Mouse (Mus musculus) intestine, embryonic 14.5 days (tissue): ENCODE data around the gene Glod4. TPM values are rescaled to one million over a fixed set of nuclear protein-coding genes. Genes with fewer than 3 reads are reported as not detected.

ENCODE experiments used
- ATAC-seq: fragments of 200-750 bp; cut with Nextera tagmentation; replicated peaks from 2 replicates; pipeline ENCODE4 v1.8.0; 2017; ENCODE audit warnings: low read depth, moderate number of reproducible peaks, moderate TSS enrichment, moderate library complexity; ENCODE audit not compliant: low FRiP score, low TSS enrichment
- DNase-seq: peaks from one replicate; pipeline ENCODE4 v3.0.0-alpha.2; 2018; ENCODE audit warnings: low spot score
- H3K27ac ChIP-seq: fragments of 300-500 bp; sonication (generic); 2 replicates; pipeline ENCODE4 v1.5.1; 2014; ENCODE audit warnings: low read depth, mild to moderate bottlenecking, control low read depth
- H3K27me3 ChIP-seq: fragments of 300-500 bp; sonication (generic); replicated peaks from 2 replicates; pipeline ENCODE4 v1.6.1; 2014; ENCODE audit warnings: low read length, control low read depth; ENCODE audit not compliant: control insufficient read depth, insufficient read depth
- H3K36me3 ChIP-seq: fragments of 300-500 bp; sonication (generic); 2 replicates; pipeline ENCODE4 v1.6.1; 2014; ENCODE audit warnings: low read length, control low read depth; ENCODE audit not compliant: control insufficient read depth, insufficient read depth
- H3K4me1 ChIP-seq: fragments of 300-500 bp; sonication (generic); replicated peaks from 2 replicates; pipeline ENCODE4 v1.6.1; 2014; ENCODE audit warnings: low read length, control low read depth, mixed read lengths; ENCODE audit not compliant: control insufficient read depth, insufficient read depth
- H3K4me2 ChIP-seq: fragments of 300-500 bp; sonication (generic); 2 replicates; pipeline ENCODE4 v1.6.1; 2014; ENCODE audit warnings: low read length
- H3K4me3 ChIP-seq: fragments of 300-500 bp; sonication (generic); 2 replicates; pipeline ENCODE4 v1.5.1; 2014; ENCODE audit warnings: low read depth, low read length, control low read depth, mixed read lengths
- H3K9ac ChIP-seq: fragments of 300-500 bp; sonication (generic); 2 replicates; pipeline ENCODE4 v1.6.1; 2014; ENCODE audit warnings: mild to moderate bottlenecking, low read length
- H3K9me3 ChIP-seq: fragments of 300-500 bp; sonication (generic); 2 replicates; pipeline ENCODE4 v1.6.1; 2016; ENCODE audit warnings: low read length, control low read depth; ENCODE audit not compliant: control insufficient read depth
- WGBS: fragments of 180-500 bp; shearing (Covaris S2); extraction: QIAGEN DNeasy Blood & Tissue Kit; methylation state at CpG from one replicate; pipeline ENCODE4 v1.1.7; 2014; 5-methylcytosine and 5-hydroxymethylcytosine counted together
- polyA plus RNA-seq: library from polyadenylated mRNA; unstranded; fragments of >200 nt; fragmentation: Nextera tagmentation; extraction: Ambion mirVana; gene quantifications from 2 replicates; pipeline ENCODE4 v1.2.1, GENCODE M21; 2014

Gene Glod4
- polyA plus RNA-seq, 1 experiment from 2014 or later, result 147 TPM

DNA sequence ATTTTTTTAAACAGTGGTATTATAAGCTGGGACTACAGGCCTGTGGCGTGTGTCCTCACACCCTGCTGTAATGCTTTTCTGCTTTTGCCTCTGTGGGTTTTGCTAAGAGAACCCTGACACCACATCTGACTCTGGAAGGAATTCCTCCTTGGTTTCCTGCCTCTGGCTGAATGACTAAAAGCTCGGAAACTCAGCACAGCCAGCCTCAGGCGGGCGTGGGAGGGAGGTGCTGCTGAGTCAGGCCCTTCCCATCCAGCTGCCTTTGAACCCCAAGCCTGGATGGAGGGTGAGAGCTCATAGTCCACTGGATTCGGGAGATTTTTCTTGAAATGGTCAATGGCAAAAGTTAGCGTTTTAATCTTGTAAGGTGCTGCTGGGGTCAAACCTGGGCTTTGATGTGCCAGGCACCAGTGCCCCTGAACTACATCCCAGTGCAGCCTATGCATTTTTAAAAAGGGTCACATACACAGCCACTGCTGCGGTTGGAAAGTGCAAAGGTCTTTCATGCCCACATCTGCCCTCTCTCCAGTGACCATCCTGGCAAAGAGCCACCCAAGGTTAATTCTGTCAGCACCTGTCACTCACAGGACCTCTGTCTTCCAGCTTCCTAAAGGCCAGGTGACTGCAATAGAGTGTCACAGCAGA lies 42.0 kb upstream of the Glod4 start:
- Histone ChIP-seq H3K4me1 (peaks cover 22% of the 10 kb centered on the region), H3K9me3 (no peaks in the 10 kb centered on the region), H3K27ac (no peak overlapping the region), H3K4me3 (no peak overlapping the region), H3K27me3 (no peaks in the 10 kb centered on the region), H3K9ac (no peak overlapping the region), H3K36me3 (no peaks in the 10 kb centered on the region), H3K4me2 (no peak overlapping the region)
- DNase-seq (no peak), ATAC-seq (no peak)
- WGBS, result 47% methylated on average over 7 of the region's 7 CpGs

DNA sequence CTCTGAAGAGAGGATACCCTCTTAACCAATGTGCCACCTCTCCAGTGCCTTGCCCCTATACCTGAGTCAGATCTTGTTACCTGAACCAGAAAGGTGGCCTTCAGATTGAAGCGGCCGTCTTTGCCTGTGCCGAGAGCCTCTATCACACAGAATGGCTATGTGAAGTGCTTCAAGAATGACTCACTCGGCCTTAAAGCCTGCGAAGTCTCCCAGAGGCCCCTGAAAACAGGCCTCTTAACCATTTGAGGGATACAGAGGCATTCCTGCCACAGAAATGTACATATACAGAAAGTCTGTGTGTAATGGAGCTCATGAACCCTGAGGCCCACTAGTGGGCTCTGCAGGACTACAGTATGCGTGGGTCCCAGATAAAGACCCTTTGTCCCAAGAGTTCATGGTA lies 40.3 kb upstream of the Glod4 start:
- no peak for ATAC-seq
- WGBS, result 87% methylated on average over 6 of the region's 6 CpGs
- no peak overlapping the region for H3K27ac ChIP-seq

DNA sequence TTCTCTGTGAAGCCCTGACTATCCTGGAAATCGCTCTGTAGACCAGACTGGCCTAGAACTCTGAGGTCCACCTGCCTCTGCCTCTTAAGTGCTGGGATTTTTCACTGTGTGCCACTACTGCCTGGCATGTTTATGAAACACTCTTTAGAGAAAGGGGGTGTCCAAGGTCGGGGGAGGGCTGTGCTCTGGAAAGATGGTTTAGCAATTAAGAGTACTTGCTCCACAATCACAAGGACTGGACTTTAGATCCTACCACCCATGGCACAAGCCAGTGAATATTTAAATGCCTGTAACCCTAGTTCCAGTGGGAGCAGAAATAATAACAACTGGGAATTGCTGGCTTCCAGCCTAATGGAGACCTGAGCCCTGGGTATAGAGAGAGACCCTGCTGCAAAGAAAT lies 36.4 kb upstream of the Glod4 start:
- H3K9ac ChIP-seq, result no peak overlapping the region
- 52% methylated on average over 2 of the region's 2 CpGs for WGBS
- H3K36me3 ChIP-seq, result no peaks in the 10 kb centered on the region
- no peak for ATAC-seq
- H3K4me2 ChIP-seq, result no peak overlapping the region
- no peak for DNase-seq
- H3K9me3 ChIP-seq, result no peaks in the 10 kb centered on the region
- H3K4me1 ChIP-seq, result peaks cover 5% of the 10 kb centered on the region; the same call in 1 of the 2 replicates
- no peak overlapping the region for H3K27ac ChIP-seq
- H3K4me3 ChIP-seq, result no peak overlapping the region
- H3K27me3 ChIP-seq, result no peaks in the 10 kb centered on the region

More for the DNA sequence above, 40.3 kb upstream of the Glod4 start:
- no peak overlapping the region for H3K4me2 ChIP-seq
- no peak overlapping the region for H3K4me3 ChIP-seq
- no peak overlapping the region for H3K9ac ChIP-seq
- H3K4me1 ChIP-seq, result peaks cover 19% of the 10 kb centered on the region
- H3K27me3 ChIP-seq, result no peaks in the 10 kb centered on the region
- no peaks in the 10 kb centered on the region for H3K9me3 ChIP-seq
- no peak for DNase-seq
- H3K36me3 ChIP-seq, result no peaks in the 10 kb centered on the region

DNA sequence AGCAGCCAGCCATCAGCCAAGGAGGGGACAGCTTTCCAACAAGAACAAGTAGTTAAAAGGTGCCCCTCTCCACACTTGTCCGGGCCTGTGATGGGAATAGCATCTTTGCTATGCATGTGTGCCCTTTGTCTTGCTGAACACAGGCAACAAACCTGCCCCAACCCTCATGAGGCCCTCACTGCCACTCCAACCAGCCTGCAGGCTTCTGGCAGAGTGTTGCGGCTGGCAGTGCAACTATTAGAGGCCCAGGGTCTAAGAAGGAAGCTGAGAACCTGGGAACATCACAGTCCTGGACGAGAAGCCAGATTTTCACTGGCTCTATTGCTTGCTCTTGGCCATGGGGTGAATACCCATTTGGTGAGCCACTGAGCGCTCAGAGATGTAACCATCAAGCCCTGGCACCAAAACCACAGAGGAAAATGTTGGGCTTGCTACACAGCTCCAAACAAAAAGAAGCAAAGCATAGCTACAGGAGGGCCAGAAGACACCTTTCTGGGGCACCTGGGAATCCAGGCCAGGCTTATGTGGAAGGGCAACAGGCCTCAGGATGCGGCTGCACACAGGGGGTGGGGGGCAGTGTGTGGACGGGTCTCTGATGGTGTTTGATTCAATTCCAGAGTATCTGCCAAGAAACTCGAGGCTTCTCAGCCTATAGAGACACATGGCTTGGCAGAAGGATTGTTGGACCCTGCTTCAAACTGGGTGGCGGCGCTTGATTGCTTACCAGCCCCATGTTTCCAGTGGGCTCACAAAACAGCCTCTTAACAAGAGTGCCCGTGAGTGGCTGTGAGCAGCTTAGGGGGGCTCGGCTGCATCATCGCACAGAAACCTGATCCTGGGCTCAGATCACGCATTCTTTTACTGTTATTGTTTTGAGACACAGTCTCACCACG lies 35.7 kb upstream of the Glod4 start:
- DNase-seq (no peak), ATAC-seq (no peak)
- Histone ChIP-seq H3K27ac (no peak overlapping the region), H3K4me2 (no peak overlapping the region), H3K4me3 (no peak overlapping the region), H3K9ac (no peak overlapping the region), H3K36me3 (peaks cover 4% of the 10 kb centered on the region; the same call in 1 of the 2 replicates), H3K4me1 (peaks cover 5% of the 10 kb centered on the region; the same call in 1 of the 2 replicates), H3K27me3 (no peaks in the 10 kb centered on the region), H3K9me3 (no peaks in the 10 kb centered on the region)
- 62% methylated on average over 14 of the region's 14 CpGs for WGBS

DNA sequence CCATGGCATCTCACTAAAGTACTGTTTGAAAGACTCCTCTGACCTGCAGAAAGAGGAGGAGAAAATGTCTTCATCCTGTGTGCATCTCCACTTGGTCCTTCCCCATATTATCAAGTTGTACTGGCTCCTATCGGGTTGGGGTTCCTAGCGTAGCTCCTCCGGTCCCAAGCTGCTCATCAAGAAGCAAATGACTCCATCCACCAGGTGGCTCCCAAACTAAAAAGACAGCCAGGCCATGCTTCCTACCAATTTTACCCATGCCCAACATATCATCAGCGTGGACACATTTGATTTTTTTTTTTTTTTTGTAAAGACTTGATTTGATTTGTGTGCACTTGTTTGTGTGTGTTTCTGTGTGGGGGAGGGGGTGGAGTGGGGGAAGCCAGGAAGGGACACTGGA lies 28.9 kb upstream of the Glod4 start:
- DNase-seq (no peak), ATAC-seq (no peak)
- Histone ChIP-seq H3K27me3 (no peaks in the 10 kb centered on the region), H3K4me2 (no peak overlapping the region), H3K9ac (no peak overlapping the region), H3K4me1 (no peaks in the 10 kb centered on the region), H3K27ac (no peak overlapping the region), H3K9me3 (no peaks in the 10 kb centered on the region), H3K36me3 (peaks cover 27% of the 10 kb centered on the region), H3K4me3 (no peak overlapping the region)
- 80% methylated on average over 4 of the region's 4 CpGs for WGBS

DNA sequence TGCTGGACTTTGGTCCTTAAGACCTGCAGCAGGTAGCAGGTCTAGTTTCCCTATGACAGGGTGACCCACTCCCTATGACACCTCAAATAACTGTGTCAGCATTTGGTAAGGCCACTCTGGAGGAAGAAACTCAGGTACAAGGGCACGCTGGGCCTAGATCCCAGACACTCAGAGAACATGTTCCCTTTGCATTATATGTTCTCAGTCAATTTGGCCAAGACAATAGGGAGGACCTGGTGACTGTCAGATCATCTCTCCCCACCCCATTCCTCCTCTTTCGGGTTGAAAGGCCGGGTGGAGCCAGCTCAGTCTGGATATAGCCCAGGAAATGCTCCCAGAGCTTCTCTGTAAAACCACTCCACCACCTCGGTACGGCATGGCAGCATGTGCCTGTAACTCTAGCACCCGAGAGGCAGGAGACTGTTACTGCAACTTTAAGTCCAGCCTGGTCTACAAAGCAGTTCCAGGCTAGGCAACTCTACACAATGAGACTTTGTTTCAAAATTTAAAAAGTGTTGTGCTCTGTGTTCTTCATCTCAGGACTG lies 25.1 kb upstream of the Glod4 start:
- 78% methylated on average over 6 of the region's 6 CpGs for WGBS
- Histone ChIP-seq H3K4me3 (no peak overlapping the region), H3K4me2 (no peak overlapping the region), H3K9me3 (no peaks in the 10 kb centered on the region), H3K36me3 (peaks cover 18% of the 10 kb centered on the region), H3K4me1 (no peaks in the 10 kb centered on the region), H3K9ac (no peak overlapping the region), H3K27ac (0 out of 2 replicates have a peak overlapping the region, but pooled peaks have one; percentile 33), H3K27me3 (no peaks in the 10 kb centered on the region)
- no peak for ATAC-seq
- DNase-seq, result no peak

DNA sequence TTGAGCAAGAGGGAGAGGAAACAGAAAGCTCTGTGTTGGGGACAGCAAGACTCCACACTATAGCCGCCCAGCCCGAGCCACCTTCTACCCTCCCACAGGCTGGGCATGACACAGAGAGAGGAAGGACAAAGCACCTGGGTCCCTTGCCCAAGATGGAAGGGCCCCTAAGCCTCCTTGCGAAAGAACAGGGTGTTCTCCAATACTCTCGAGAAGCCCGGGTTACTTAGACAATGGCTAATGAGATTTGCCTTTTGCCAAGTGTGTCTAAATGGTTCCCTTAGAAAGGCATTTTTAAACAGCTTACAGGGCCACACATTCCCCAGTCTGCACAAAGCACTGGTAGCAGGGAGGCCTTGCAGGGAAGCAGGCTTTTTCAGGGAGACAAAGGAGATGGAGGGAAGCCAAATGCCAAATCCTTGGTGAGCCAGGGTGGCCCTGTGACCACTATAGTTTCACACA lies 24.5 kb upstream of the Glod4 start:
- H3K27ac ChIP-seq, result peak overlapping the region; percentile 33; the same call in 1 of the 2 replicates
- H3K9ac ChIP-seq, result no peak overlapping the region
- no peaks in the 10 kb centered on the region for H3K9me3 ChIP-seq
- ATAC-seq, result no peak
- WGBS, result 57% methylated on average over 5 of the region's 5 CpGs
- no peak overlapping the region for H3K4me3 ChIP-seq
- DNase-seq, result no peak
- peaks cover 19% of the 10 kb centered on the region; the same call in 1 of the 2 replicates for H3K36me3 ChIP-seq
- H3K4me2 ChIP-seq, result no peak overlapping the region
- H3K27me3 ChIP-seq, result no peaks in the 10 kb centered on the region
- H3K4me1 ChIP-seq, result 0 out of 2 replicates have a peak, but pooled peaks cover 3% of the 10 kb centered on the region

DNA sequence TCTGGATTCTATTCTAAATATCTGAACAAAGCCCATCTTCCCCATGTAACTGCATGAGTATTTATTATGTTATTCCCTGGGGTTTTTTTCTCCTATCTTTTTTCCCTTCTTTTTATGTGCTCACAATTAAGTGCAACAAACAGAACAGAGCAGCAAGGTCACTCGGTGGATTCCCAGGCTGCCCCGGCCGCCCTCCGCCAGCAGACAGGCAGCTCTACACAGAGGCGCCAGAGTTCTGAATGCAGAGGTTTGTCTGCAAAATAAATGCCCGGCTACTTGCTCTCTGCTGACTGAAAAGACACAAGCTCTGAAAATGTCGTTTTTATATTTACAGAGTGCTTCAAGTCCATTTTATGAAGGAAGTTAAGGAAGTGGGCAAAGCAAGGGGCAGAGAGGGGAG lies 24.0 kb upstream of the Glod4 start:
- no peaks in the 10 kb centered on the region for H3K9me3 ChIP-seq
- 0 out of 2 replicates have a peak, but pooled peaks cover 4% of the 10 kb centered on the region for H3K4me1 ChIP-seq
- no peaks in the 10 kb centered on the region for H3K27me3 ChIP-seq
- no peak for ATAC-seq
- H3K4me3 ChIP-seq, result no peak overlapping the region
- peak overlapping the region; percentile 33; the same call in 1 of the 2 replicates for H3K27ac ChIP-seq
- H3K36me3 ChIP-seq, result peaks cover 17% of the 10 kb centered on the region; the same call in 1 of the 2 replicates
- DNase-seq, result no peak
- H3K9ac ChIP-seq, result no peak overlapping the region
- H3K4me2 ChIP-seq, result no peak overlapping the region
- WGBS, result 51% methylated on average over 7 of the region's 7 CpGs
